Mouse (Mus musculus): Measurements from ENCODE around the gene Olfr1028.

- TF ChIP-seq MYC (IDR thresholded peaks at IDR 0.05; ENCODE audit: low read depth, low read length) (no peak), POLR2A (IDR thresholded peaks at IDR 0.05; ENCODE audit: control insufficient read depth in 1 of 2, insufficient read depth in 1 of 2, low read depth in 1 of 2, low read length in 2 of 2, poor library complexity in 1 of 2) (no peak), KAT2A (conservative IDR thresholded peaks at IDR 0.05; ENCODE audit: low read depth, low read length) (no peak), ZMIZ1 (IDR thresholded peaks at IDR 0.05; ENCODE audit: low read depth, low read length) (no peak), POLR2AphosphoS2 (IDR thresholded peaks at IDR 0.05; ENCODE audit: low read length) (no peak), SIN3A (IDR thresholded peaks at IDR 0.05; ENCODE audit: low read length) (no peak), ZKSCAN1 (IDR thresholded peaks at IDR 0.05; ENCODE audit: low read depth, low read length) (no peak), CTCF (IDR thresholded peaks at IDR 0.05 in 2 of 3, conservative IDR thresholded peaks at IDR 0.05 in 1 of 3; ENCODE audit: control insufficient read depth in 1 of 3, insufficient read depth in 1 of 3, low read depth in 2 of 3, low read length in 3 of 3, poor library complexity in 1 of 3, severe bottlenecking in 1 of 3) (no peak), MXI1 (IDR thresholded peaks at IDR 0.05; ENCODE audit: low read depth, low read length) (no peak), MEF2A (IDR thresholded peaks at IDR 0.05; ENCODE audit: extremely low read depth, insufficient replicate concordance, low read depth, low read length, poor library complexity, severe bottlenecking) (no peak), NELFE (IDR thresholded peaks at IDR 0.05; ENCODE audit: low read depth, low read length) (no peak)
Observed at GRCm38 (mm10) chr2:85904952-85905351, 45.3 kb upstream of the Olfr1028 start, which contains the start of gene Olfr1024.
